Mouse (Mus musculus) myocyte (in vitro differentiated cells): ENCODE measurements around the gene Nup85. TPM values are rescaled to one million over a fixed set of nuclear protein-coding genes. Genes with fewer than 3 reads are reported as not detected.

Source experiments
- H3K27me3 ChIP-seq: one replicate; pipeline ENCODE4 v1.6.1; 2011; ENCODE audit not compliant: control insufficient read depth, insufficient read depth, insufficient read length
- H3K36me3 ChIP-seq: one replicate; pipeline ENCODE4 v1.6.1; 2011; ENCODE audit not compliant: control insufficient read depth, insufficient read depth
- H3K4me2 ChIP-seq: one replicate; pipeline ENCODE4 v1.6.1; 2011; ENCODE audit warnings: low read depth, control low read depth
- H3K4me3 ChIP-seq: one replicate; pipeline ENCODE4 v1.5.1; 2011; ENCODE audit warnings: mild to moderate bottlenecking, control low read depth, moderate library complexity
- H3K79me2 ChIP-seq: one replicate; pipeline ENCODE4 v1.6.1; 2011; ENCODE audit not compliant: control insufficient read depth, insufficient read depth
- H3ac ChIP-seq: one replicate; pipeline ENCODE4 v1.6.1; 2011; ENCODE audit not compliant: control insufficient read depth, insufficient read length
- CEBPB ChIP-seq: IDR thresholded peaks from 2 replicates; pipeline ENCODE4 v1.6.1; 2011; ENCODE audit warnings: mild to moderate bottlenecking, moderate library complexity; ENCODE audit not compliant: poor library complexity, insufficient read depth, severe bottlenecking
- E2F4 ChIP-seq: IDR thresholded peaks from one replicate; pipeline ENCODE4 v1.6.1; 2011; ENCODE audit warnings: mild to moderate bottlenecking, control low read depth, moderate library complexity; ENCODE audit not compliant: insufficient read depth
- MAX ChIP-seq: IDR thresholded peaks from one replicate; pipeline ENCODE4 v1.6.1; 2011; ENCODE audit warnings: low read depth, mild to moderate bottlenecking, control low read depth
- MYOD1 ChIP-seq, 3 experiments: IDR thresholded peaks; one replicate each; pipeline ENCODE4 v1.6.1; 2011; ENCODE audit warnings: control low read depth in 2 of 3, low read depth in 2 of 3, mild to moderate bottlenecking in 2 of 3, moderate library complexity in 1 of 3; ENCODE audit not compliant: insufficient read length in 2 of 3, control insufficient read depth in 1 of 3
- MYOG ChIP-seq, 3 experiments: IDR thresholded peaks; one replicate each; pipeline ENCODE4 v1.6.1; 2011; ENCODE audit warnings: control low read depth in 2 of 3, low read depth in 2 of 3, mild to moderate bottlenecking in 2 of 3; ENCODE audit not compliant: insufficient read length in 2 of 3, control insufficient read depth in 1 of 3, insufficient read depth in 1 of 3
- POLR2A ChIP-seq: IDR thresholded peaks from one replicate; pipeline ENCODE4 v1.6.1; 2011; ENCODE audit warnings: low read depth, mild to moderate bottlenecking, control low read depth, moderate library complexity; ENCODE audit not compliant: insufficient read length
- POLR2AphosphoS2 ChIP-seq: IDR thresholded peaks from one replicate; pipeline ENCODE4 v1.6.1; 2011; ENCODE audit warnings: low read depth, control low read depth; ENCODE audit not compliant: insufficient read length
- REST ChIP-seq: IDR thresholded peaks from one replicate; pipeline ENCODE4 v1.6.1; 2011; ENCODE audit warnings: mild to moderate bottlenecking, control low read depth, moderate library complexity; ENCODE audit not compliant: insufficient read depth, insufficient read length
- SRF ChIP-seq: IDR thresholded peaks from one replicate; pipeline ENCODE4 v1.6.1; 2011; ENCODE audit warnings: low read depth; ENCODE audit not compliant: control insufficient read depth, insufficient read length
- TCF12 ChIP-seq: IDR thresholded peaks from one replicate; pipeline ENCODE4 v1.6.1; 2011; ENCODE audit warnings: mild to moderate bottlenecking, control low read depth; ENCODE audit not compliant: poor library complexity, insufficient read depth, severe bottlenecking
- TCF3 ChIP-seq: IDR thresholded peaks from one replicate; pipeline ENCODE4 v1.6.1; 2011; ENCODE audit warnings: low read depth, control low read depth; ENCODE audit not compliant: insufficient read length
- USF1 ChIP-seq: IDR thresholded peaks from one replicate; pipeline ENCODE4 v1.6.1; 2011; ENCODE audit warnings: low read depth, mild to moderate bottlenecking, control low read depth, moderate library complexity
- polyA plus RNA-seq: library from polyadenylated mRNA; unstranded; fragments of >200 nt; fragmentation: generic; extraction: Trizol; gene quantifications from one replicate; pipeline ENCODE4 v1.2.1, GENCODE M21; 2012; ENCODE audit warnings: missing spikeins

The Nup85 gene
- polyA plus RNA-seq, 1 experiment: 41.1 TPM

DNA sequence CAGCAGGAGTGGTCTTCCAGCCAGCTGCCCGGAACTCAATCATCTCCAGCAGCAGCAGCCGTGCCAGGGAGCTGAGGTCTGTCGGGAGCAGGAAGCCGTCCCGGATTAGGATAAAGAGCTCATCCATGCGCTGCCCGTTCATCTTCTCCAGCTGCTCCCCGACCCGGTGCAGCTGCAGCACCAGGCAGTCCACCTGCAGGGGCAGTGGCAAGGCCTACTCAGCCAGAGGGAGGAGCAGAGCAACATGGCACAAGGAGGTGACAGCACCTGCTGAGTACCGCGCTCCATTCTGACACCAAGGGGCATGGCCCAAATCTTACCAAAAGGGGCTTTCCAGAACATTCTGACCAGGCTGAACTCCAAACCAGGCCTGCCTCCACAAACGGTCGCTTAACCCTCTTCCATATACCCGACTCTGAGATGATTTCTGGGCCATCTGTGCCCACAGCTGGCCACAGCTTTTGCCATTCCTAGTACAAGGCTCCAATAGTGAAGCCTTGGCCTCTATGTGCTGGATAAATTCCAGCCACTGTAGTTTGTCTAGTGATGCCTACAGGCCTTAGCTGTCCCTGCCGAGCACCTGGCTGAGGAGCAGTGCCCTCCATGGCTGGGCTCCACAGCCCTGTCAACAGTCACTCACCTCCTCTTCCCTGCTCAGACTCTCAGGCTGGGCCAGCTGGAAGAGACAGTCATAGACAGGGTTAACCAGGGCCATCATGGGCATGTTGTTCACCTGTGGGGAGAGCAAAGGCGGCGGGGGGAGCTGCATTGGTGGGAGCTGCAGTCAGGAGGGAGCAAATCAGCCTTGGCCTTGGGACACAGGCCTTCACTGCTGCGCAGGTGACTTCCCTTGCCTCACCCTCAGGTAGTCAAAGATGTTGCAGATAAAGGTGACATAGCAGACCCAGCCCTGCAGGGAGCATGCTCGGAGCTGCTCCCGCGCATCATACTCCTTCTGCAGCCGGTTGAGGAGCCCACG lies 44.5 kb downstream of the Nup85 start:
- H3K4me3 ChIP-seq: no peak overlapping the region
- TF ChIP-seq POLR2AphosphoS2 (peak; percentile 68), MYOD1 (IDR thresholded peaks at IDR 0.05; ENCODE audit: control insufficient read depth in 1 of 3, insufficient read length in 2 of 3, low read depth in 2 of 3) (no peak), CEBPB (no peak), E2F4 (no peak), MYOG (IDR thresholded peaks at IDR 0.05; ENCODE audit: control insufficient read depth in 1 of 3, insufficient read depth in 1 of 3, insufficient read length in 2 of 3, low read depth in 2 of 3) (peak in 1 of 3 experiments; percentile 20), REST (no peak), POLR2A (peak; percentile 32)

DNA sequence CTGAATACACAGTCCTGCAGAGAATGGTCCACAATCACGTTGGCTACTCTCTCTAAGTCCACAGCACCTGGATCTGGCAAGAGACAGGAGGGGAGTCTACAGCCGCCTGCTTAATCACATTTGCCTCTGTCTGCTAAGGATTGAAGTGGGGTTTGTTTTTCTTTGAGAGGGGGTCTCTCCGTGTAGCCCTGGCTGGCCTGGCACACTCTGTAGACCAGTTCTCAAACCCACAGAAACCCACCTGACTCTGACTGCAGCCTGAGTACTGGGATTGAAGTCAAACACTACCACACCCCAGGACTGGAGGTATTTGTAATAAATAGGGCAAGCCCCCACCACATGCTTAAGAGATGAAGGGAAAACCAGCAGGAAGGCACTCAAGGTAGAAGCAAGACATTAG lies 45.3 kb downstream of the Nup85 start:
- H3K4me2 ChIP-seq: no peak overlapping the region
- no peak overlapping the region for H3ac ChIP-seq
- H3K36me3 ChIP-seq: peaks cover 19% of the 10 kb centered on the region
- H3K27me3 ChIP-seq: no peaks in the 10 kb centered on the region
- H3K79me2 ChIP-seq: peaks cover 11% of the 10 kb centered on the region
- TF ChIP-seq E2F4: no peak
- no peak for TF ChIP-seq POLR2A
- no peak for TF ChIP-seq POLR2AphosphoS2
- no peak for TF ChIP-seq SRF
- TF ChIP-seq TCF12: no peak
- TF ChIP-seq USF1: no peak
- no peak for TF ChIP-seq MYOG (IDR thresholded peaks at IDR 0.05; ENCODE audit: control insufficient read depth in 1 of 3, insufficient read depth in 1 of 3, insufficient read length in 2 of 3, low read depth in 2 of 3)
- no peak for TF ChIP-seq MYOD1 (IDR thresholded peaks at IDR 0.05; ENCODE audit: control insufficient read depth in 1 of 3, insufficient read length in 2 of 3, low read depth in 2 of 3)
- no peak for TF ChIP-seq TCF3
- no peak for TF ChIP-seq MAX
- H3K4me3 ChIP-seq: no peak overlapping the region

More for the DNA sequence above, 44.5 kb downstream of the Nup85 start:
- Histone ChIP-seq H3ac (no peak overlapping the region), H3K36me3 (peaks cover 19% of the 10 kb centered on the region), H3K4me2 (no peak overlapping the region), H3K27me3 (no peaks in the 10 kb centered on the region), H3K79me2 (peaks cover 17% of the 10 kb centered on the region)

DNA sequence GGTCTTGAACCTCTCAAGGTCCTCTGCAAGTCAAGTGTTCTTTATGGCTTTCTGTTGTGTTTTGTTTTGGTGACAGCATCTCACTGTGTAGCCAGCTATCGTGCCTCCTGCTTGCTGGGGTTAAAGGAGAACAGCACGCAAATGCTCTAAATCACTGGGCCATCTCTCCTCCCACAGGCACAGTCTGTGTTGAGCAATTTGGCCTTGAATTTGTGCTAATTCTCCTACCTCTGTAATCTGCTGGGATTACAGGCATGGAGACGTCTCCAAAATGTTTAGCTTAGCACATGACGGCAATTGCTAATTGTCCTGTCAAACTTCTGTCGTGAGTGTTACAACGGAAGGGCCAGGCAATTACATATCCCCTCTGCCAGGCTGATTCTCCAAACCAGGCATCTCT lies 46.9 kb downstream of the Nup85 start:
- Histone ChIP-seq H3ac (no peak overlapping the region), H3K79me2 (no peaks in the 10 kb centered on the region), H3K4me2 (no peak overlapping the region), H3K36me3 (peaks cover 17% of the 10 kb centered on the region), H3K4me3 (no peak overlapping the region), H3K27me3 (no peaks in the 10 kb centered on the region)
- TF ChIP-seq SRF (no peak), REST (no peak), TCF3 (no peak), CEBPB (no peak), POLR2A (no peak), E2F4 (no peak), POLR2AphosphoS2 (no peak), TCF12 (no peak), MYOG (IDR thresholded peaks at IDR 0.05; ENCODE audit: control insufficient read depth in 1 of 3, insufficient read depth in 1 of 3, insufficient read length in 2 of 3, low read depth in 2 of 3) (no peak), MAX (no peak)

DNA sequence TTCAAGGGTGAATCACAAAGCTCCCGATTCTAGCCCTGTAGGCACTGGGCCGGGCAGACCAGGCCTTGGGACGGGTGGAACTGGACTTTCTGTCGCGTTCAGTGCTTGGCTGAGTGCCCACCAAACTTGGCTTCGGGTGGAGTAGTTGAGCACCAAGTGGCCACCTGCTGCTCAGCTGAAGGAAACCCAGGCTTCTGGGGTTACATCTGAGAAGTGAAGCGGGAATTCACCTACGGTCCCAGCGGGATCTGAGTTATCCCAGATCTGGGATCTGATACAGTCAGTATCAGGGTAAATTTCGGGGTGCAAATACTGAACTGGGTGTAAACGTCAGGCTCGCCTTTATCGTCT lies 47.8 kb downstream of the Nup85 start:
- TF ChIP-seq CEBPB: no peak
- peak in 1 of 3 experiments; percentile 34 for TF ChIP-seq MYOD1 (IDR thresholded peaks at IDR 0.05; ENCODE audit: control insufficient read depth in 1 of 3, insufficient read length in 2 of 3, low read depth in 2 of 3)
- TF ChIP-seq MYOG (IDR thresholded peaks at IDR 0.05; ENCODE audit: control insufficient read depth in 1 of 3, insufficient read depth in 1 of 3, insufficient read length in 2 of 3, low read depth in 2 of 3): peak in 1 of 3 experiments; percentile 36
- no peak for TF ChIP-seq POLR2A
- no peak for TF ChIP-seq POLR2AphosphoS2
- Histone ChIP-seq H3K36me3 (peaks cover 11% of the 10 kb centered on the region), H3ac (no peak overlapping the region), H3K79me2 (no peaks in the 10 kb centered on the region), H3K27me3 (no peaks in the 10 kb centered on the region), H3K4me2 (peak overlapping the region; percentile 100), H3K4me3 (peak overlapping the region; percentile 68)
